Mouse (Mus musculus) lung, postnatal 10 days (tissue): ENCODE data around the gene Fra10ac1.

Source experiments
- DNase-seq: peaks from one replicate; pipeline ENCODE4 v3.0.0; 2021

The Fra10ac1 gene

DNA sequence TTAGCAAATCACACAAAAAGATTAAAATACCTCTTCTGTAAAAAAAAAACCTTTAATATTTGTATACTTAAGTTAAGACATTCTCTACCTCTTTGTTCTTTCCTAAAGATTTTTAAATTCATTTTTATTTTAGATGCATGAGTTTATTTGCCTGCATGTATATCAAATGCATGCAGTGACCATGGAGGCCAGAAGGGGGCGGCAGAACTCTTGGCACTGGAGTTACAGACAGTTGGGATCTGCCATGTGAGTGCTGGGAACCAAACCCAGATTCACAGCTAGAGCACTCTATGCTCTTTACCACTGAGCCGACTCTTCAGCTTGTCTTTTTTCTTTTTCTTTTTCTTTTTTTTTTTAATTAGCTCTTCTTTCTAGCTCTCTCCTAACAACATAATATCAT, 4.7 kb upstream of the Fra10ac1 start:
- no peak for DNase-seq

DNA sequence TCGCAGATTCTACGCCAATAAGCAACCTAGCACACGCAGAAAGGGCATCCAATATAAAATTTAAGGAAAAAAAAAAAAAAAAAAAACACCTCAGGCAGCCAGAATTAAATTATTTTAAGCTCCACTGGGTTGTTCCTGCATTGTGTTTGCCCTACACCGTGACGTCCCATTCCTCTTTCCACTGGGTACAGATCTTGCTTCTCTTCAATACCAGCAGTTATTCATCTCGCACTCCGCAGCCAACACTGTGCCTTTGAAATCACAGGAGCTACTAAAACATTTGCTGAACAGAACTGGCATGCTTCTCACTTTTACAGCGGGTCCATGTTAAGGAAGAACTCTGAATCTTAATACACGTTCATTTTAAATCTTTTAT, 717 bp upstream of the Fra10ac1 start:
- DNase-seq = no peak

GRCm38 (mm10) chr19:38223356-38223904, 526 bp downstream of the Fra10ac1 start:
- DNase-seq = no peak

- no peak for DNase-seq
Measured at GRCm38 (mm10) chr19:38217696-38218095, 6.3 kb downstream of the Fra10ac1 start.

DNA sequence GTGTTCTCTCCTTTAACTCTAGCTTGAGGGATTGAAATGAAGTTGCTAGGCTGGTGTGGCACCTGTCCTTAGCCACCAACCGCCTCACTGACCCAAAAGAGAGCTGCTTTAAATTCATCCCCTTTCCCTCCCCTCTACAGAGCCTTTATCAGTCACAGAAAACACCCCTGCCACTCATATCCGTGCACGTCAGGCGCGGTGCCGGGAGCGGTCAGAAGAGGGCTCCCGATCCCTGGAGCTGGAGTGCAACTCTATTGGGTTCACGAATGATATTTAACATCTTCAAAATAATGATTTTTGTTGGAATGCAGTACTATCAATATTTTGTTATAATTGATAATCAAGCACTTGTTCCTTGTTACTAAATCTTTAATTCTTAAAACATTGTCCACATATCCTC, 17.3 kb downstream of the Fra10ac1 start:
- no peak for DNase-seq

DNA sequence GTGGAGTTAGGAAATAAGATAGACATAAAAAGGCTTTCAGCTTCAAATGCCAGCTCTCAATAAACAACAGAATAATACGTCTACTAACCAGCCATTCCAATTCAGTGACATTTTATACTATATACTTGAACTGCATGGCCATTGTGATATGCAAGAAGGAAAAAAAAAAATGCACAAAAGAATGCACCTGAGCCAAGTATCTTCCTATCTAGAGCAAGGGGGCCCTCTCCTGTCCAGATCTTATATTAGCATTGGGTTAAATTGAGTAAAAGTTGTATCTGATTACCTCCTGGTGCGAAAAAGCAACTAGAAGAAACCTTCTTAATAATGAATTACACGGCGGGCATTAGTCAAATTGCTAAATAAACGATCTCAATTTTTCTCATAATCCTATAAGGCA, 25.2 kb downstream of the Fra10ac1 start:
- DNase-seq = no peak

- DNase-seq = no peak
Measured at GRCm38 (mm10) chr19:38195245-38195644, 28.7 kb downstream of the Fra10ac1 start.

GRCm38 (mm10) chr19:38191446-38191845, 32.5 kb downstream of the Fra10ac1 start:
- no peak for DNase-seq

GRCm38 (mm10) chr19:38190606-38191005, 33.4 kb downstream of the Fra10ac1 start:
- DNase-seq = no peak

DNA sequence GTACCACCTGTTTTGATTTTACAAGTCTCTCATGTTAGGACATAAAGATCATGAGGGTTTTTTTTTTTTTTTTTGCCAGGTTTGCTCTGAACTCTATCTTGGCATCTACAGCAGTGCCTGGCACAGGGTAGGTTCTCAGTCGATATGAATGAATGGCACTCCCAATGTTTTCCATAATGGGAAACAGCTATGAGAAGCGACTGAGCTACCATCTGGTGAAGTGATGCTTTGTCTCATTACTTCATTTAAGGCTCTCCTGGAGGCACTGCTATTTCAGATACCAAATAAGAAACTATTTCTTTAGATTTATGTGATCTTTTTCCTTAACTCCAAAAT, 36.6 kb downstream of the Fra10ac1 start:
- DNase-seq = no peak

DNA sequence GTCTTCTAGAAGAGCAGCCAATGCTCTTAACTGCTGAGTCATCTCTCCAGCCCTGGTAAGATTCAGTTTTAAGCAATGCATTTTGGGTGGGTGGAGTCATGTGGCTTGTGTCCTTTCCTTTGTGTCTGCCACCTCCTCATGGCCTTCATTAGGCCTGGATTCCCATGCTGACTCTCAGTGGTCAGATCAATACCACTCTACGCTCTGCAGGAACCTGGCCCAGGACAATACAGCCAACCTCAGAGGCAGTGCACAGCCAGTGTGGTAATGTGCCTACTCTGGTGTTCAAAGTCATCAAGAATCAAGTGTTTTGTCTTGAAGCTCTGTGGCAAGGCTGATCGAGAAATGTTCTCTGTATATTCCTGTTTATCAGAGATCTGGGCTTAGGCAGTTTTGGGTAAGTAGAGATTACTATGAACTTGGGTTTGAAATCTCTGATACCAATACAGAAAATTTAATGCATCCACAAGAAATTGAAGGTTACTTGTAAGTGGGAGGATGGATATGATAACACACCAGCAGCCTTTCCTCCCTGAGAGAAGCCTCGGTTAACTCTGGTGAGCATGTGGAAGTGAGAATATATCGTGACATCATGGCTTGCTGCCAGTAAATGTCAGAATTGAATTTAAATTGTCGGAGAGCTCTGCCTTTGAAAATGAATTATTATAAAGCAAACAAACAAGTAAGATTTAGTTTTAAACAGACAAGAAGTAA, 37.2 kb downstream of the Fra10ac1 start:
- no peak for DNase-seq

DNA sequence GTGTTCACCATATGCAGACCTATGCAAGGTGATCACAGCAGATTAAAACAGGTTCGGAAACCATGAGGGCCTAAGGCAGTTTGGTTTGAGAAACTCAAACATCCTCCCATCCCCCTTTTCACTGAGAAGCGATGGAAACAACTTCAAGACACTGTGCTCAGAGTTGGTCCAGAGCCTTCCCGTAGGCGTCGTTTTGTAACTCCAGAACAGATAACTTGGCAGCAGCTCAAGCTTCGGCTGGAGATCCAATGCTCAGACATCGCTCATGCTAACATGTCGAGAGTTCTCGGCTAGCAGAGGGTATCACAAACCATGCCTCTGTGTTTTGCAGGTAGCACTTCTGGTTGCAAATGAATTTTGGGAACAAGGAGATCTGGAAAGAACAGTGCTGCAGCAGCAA, 44.3 kb downstream of the Fra10ac1 start:
- DNase-seq = no peak

- no peak for DNase-seq
Measured at GRCm38 (mm10) chr19:38164633-38165032, 59.3 kb downstream of the Fra10ac1 start.

- DNase-seq = no peak
Measured at GRCm38 (mm10) chr19:38161648-38162354, 62.2 kb downstream of the Fra10ac1 start.

GRCm38 (mm10) chr19:38156243-38156642, 67.7 kb downstream of the Fra10ac1 start:
- DNase-seq = no peak

DNA sequence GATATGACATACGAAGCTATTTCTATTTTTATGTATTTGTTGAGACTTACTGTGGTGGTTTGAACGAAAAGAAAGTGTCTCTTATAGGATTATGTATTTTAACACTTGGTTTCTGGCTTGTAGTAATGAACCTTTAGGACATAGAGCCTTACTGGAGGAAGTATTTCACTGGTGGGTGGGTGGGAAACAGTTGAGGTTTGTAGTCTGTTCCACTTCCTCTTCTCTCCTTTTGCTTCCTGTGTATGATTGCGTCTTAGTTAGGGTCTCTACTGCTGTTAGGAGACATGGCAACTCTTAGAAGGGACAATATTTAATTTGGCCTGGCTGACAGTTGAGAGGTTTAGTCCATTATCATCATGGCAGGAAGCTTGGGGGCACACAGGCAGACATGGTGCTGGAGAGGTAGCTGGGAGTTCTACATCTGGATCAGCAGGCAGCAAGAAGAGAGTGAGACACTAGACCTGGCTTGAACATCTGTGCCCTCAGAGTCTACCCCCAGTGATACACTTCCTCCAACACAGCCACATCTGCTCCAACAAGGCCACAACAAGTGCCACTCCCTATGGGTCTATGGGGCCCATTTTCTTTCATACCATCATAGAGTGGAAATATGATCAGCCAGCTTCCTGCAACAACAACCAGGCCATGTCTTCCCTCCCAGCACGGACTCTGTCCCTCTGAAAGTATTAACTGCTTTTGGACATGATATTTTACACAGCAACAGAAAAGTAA, 80.2 kb downstream of the Fra10ac1 start:
- DNase-seq = no peak
